Mouse (Mus musculus): ENCODE measurements around the gene Negr1. TPM values are rescaled to one million over a fixed set of nuclear protein-coding genes. Genes with fewer than 3 reads are reported as not detected.

Gene Negr1
- polyA plus RNA-seq, 1 experiment: not detected

GRCm38 (mm10) chr3:157255446-157255845, 693.9 kb downstream of the Negr1 start:
- no peak overlapping the region for H3K9ac ChIP-seq (ENCODE audit: low read depth, poor library complexity, severe bottlenecking)
- no peaks in the 10 kb centered on the region for H3K4me1 ChIP-seq (ENCODE audit: control insufficient read depth, insufficient read depth, low read length)
- TF ChIP-seq CTCF (IDR thresholded peaks at IDR 0.05; ENCODE audit: low read depth, low read length) (no peak), POLR2A (IDR thresholded peaks at IDR 0.05; ENCODE audit: insufficient read depth, low read length) (no peak), EP300 (IDR thresholded peaks at IDR 0.05; ENCODE audit: insufficient read depth, low read depth, low read length) (no peak)
- no peak overlapping the region for H3K27ac ChIP-seq (ENCODE audit: insufficient read depth, low read length)
- no peaks in the 10 kb centered on the region for H3K9me3 ChIP-seq (replicated peaks; ENCODE audit: control insufficient read depth, insufficient read depth, low read length, poor library complexity, severe bottlenecking)
- no peaks in the 10 kb centered on the region for H3K27me3 ChIP-seq (ENCODE audit: control insufficient read depth, insufficient read depth, low read length, poor library complexity, severe bottlenecking)
- no peak overlapping the region for H3K4me3 ChIP-seq (ENCODE audit: low read depth, low read length)
- H3K36me3 ChIP-seq (ENCODE audit: control insufficient read depth, insufficient read depth, low read length, poor library complexity, severe bottlenecking): no peaks in the 10 kb centered on the region

DNA sequence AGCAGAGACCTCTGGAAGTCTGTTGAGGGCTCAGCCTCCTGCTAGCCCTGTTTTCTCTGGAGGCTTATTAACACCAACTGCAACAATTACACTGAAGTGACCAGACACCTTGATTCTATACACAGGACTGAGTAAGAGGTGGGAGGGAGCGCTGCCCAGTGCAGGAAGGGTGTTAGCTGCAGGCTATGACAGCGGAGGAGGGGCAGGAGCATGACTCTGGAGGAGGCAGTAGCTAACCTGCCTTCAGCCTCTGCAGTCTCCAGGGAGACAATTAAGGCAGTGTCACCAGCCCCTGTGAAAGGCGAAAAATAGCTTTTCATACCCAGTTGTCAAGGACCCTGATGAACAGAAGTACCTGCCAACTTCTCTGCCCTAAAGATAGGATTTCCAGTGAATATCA, 694.3 kb downstream of the Negr1 start:
- Histone ChIP-seq H3K9ac (ENCODE audit: low read depth, poor library complexity, severe bottlenecking) (no peak overlapping the region), H3K4me1 (ENCODE audit: control insufficient read depth, insufficient read depth, low read length) (no peaks in the 10 kb centered on the region), H3K36me3 (ENCODE audit: control insufficient read depth, insufficient read depth, low read length, poor library complexity, severe bottlenecking) (no peaks in the 10 kb centered on the region), H3K27me3 (ENCODE audit: control insufficient read depth, insufficient read depth, low read length, poor library complexity, severe bottlenecking) (no peaks in the 10 kb centered on the region), H3K4me3 (ENCODE audit: low read depth, low read length) (no peak overlapping the region), H3K27ac (ENCODE audit: insufficient read depth, low read length) (no peak overlapping the region), H3K9me3 (replicated peaks; ENCODE audit: control insufficient read depth, insufficient read depth, low read length, poor library complexity, severe bottlenecking) (no peaks in the 10 kb centered on the region)
- TF ChIP-seq CTCF (IDR thresholded peaks at IDR 0.05; ENCODE audit: low read depth, low read length) (no peak), EP300 (IDR thresholded peaks at IDR 0.05; ENCODE audit: insufficient read depth, low read depth, low read length) (no peak), POLR2A (IDR thresholded peaks at IDR 0.05; ENCODE audit: insufficient read depth, low read length) (no peak)

GRCm38 (mm10) chr3:157268742-157269141, 707.1 kb downstream of the Negr1 start:
- Histone ChIP-seq H3K36me3 (ENCODE audit: control insufficient read depth, insufficient read depth, low read length, poor library complexity, severe bottlenecking) (no peaks in the 10 kb centered on the region), H3K27me3 (ENCODE audit: control insufficient read depth, insufficient read depth, low read length, poor library complexity, severe bottlenecking) (no peaks in the 10 kb centered on the region), H3K9me3 (replicated peaks; ENCODE audit: control insufficient read depth, insufficient read depth, low read length, poor library complexity, severe bottlenecking) (no peaks in the 10 kb centered on the region), H3K9ac (ENCODE audit: low read depth, poor library complexity, severe bottlenecking) (no peak overlapping the region), H3K4me1 (ENCODE audit: control insufficient read depth, insufficient read depth, low read length) (no peaks in the 10 kb centered on the region), H3K27ac (ENCODE audit: insufficient read depth, low read length) (no peak overlapping the region), H3K4me3 (ENCODE audit: low read depth, low read length) (no peak overlapping the region)
- peak; percentile 70 for TF ChIP-seq CTCF (IDR thresholded peaks at IDR 0.05; ENCODE audit: low read depth, low read length)
- no peak for TF ChIP-seq POLR2A (IDR thresholded peaks at IDR 0.05; ENCODE audit: insufficient read depth, low read length)

DNA sequence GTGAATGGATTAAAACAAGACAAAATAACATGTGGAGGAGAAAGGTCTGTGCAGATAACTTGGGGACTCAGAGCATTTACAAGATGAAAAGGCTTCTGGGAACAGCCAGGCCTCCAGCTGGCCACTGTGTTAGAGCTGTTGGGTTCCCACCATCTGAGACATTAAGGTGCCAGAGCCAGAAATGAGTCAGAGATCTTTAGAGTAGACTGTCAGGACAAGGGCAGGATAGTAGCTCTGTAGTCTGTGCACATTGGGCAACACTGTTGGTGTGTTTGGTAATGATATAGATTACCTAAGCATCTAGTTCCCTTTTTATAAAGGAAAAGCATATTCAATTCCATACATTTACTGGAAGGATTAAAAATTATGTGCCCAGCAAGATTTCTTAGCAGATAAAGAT, 710.8 kb downstream of the Negr1 start:
- H3K4me3 ChIP-seq (ENCODE audit: low read depth, low read length): no peak overlapping the region
- no peak overlapping the region for H3K27ac ChIP-seq (ENCODE audit: insufficient read depth, low read length)
- no peaks in the 10 kb centered on the region for H3K9me3 ChIP-seq (replicated peaks; ENCODE audit: control insufficient read depth, insufficient read depth, low read length, poor library complexity, severe bottlenecking)
- TF ChIP-seq CTCF (IDR thresholded peaks at IDR 0.05; ENCODE audit: low read depth, low read length) (no peak), EP300 (IDR thresholded peaks at IDR 0.05; ENCODE audit: insufficient read depth, low read depth, low read length) (no peak), POLR2A (IDR thresholded peaks at IDR 0.05; ENCODE audit: insufficient read depth, low read length) (no peak)
- H3K4me1 ChIP-seq (ENCODE audit: control insufficient read depth, insufficient read depth, low read length): no peaks in the 10 kb centered on the region
- no peaks in the 10 kb centered on the region for H3K27me3 ChIP-seq (ENCODE audit: control insufficient read depth, insufficient read depth, low read length, poor library complexity, severe bottlenecking)
- H3K36me3 ChIP-seq (ENCODE audit: control insufficient read depth, insufficient read depth, low read length, poor library complexity, severe bottlenecking): no peaks in the 10 kb centered on the region
- no peak overlapping the region for H3K9ac ChIP-seq (ENCODE audit: low read depth, poor library complexity, severe bottlenecking)

- Histone ChIP-seq H3K9me3 (replicated peaks; ENCODE audit: control insufficient read depth, insufficient read depth, low read length, poor library complexity, severe bottlenecking) (no peaks in the 10 kb centered on the region), H3K27ac (ENCODE audit: insufficient read depth, low read length) (no peak overlapping the region), H3K9ac (ENCODE audit: low read depth, poor library complexity, severe bottlenecking) (no peak overlapping the region), H3K4me3 (ENCODE audit: low read depth, low read length) (no peak overlapping the region), H3K4me1 (ENCODE audit: control insufficient read depth, insufficient read depth, low read length) (no peaks in the 10 kb centered on the region), H3K36me3 (ENCODE audit: control insufficient read depth, insufficient read depth, low read length, poor library complexity, severe bottlenecking) (no peaks in the 10 kb centered on the region), H3K27me3 (ENCODE audit: control insufficient read depth, insufficient read depth, low read length, poor library complexity, severe bottlenecking) (no peaks in the 10 kb centered on the region)
- TF ChIP-seq POLR2A (IDR thresholded peaks at IDR 0.05; ENCODE audit: insufficient read depth, low read length) (no peak), EP300 (IDR thresholded peaks at IDR 0.05; ENCODE audit: insufficient read depth, low read depth, low read length) (no peak), CTCF (IDR thresholded peaks at IDR 0.05; ENCODE audit: low read depth, low read length) (no peak)
These were observed 712.5 kb downstream of the Negr1 start for GRCm38 (mm10) chr3:157274143-157274542.

DNA sequence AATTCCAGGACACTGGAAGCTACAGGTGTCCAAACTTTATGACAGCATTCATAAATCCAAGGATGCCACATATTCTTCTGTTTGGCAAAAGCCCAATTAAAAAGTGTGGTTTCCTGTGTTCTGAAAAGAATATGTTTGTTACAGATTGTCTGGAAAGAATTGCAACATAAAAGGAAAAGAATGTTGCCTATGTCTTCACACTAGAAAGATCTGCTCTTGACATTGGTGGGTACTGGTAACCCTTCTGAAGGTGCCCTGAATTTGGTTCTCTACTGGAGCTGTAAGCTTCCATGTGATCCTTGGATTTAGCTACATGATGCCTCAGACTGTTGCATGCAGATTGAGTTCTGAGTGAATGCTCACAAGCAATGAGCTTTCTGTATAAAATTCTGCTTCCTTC, 718.1 kb downstream of the Negr1 start:
- no peaks in the 10 kb centered on the region for H3K4me1 ChIP-seq (ENCODE audit: control insufficient read depth, insufficient read depth, low read length)
- no peak overlapping the region for H3K9ac ChIP-seq (ENCODE audit: low read depth, poor library complexity, severe bottlenecking)
- no peaks in the 10 kb centered on the region for H3K36me3 ChIP-seq (ENCODE audit: control insufficient read depth, insufficient read depth, low read length, poor library complexity, severe bottlenecking)
- H3K4me3 ChIP-seq (ENCODE audit: low read depth, low read length): no peak overlapping the region
- TF ChIP-seq EP300 (IDR thresholded peaks at IDR 0.05; ENCODE audit: insufficient read depth, low read depth, low read length): no peak
- no peak for TF ChIP-seq POLR2A (IDR thresholded peaks at IDR 0.05; ENCODE audit: insufficient read depth, low read length)
- TF ChIP-seq CTCF (IDR thresholded peaks at IDR 0.05; ENCODE audit: low read depth, low read length): no peak
- no peaks in the 10 kb centered on the region for H3K9me3 ChIP-seq (replicated peaks; ENCODE audit: control insufficient read depth, insufficient read depth, low read length, poor library complexity, severe bottlenecking)
- H3K27me3 ChIP-seq (ENCODE audit: control insufficient read depth, insufficient read depth, low read length, poor library complexity, severe bottlenecking): no peaks in the 10 kb centered on the region
- no peak overlapping the region for H3K27ac ChIP-seq (ENCODE audit: insufficient read depth, low read length)

Measured in ES-Bruce4 (cell line).